Mouse (Mus musculus) neural tube, embryonic 11.5 days (tissue): ENCODE data around the gene Trpc4ap. TPM values are rescaled to one million over a fixed set of nuclear protein-coding genes. Genes with fewer than 3 reads are reported as not detected.
"Not testable (repeated sequence)": the region's sequence is repeated elsewhere in the genome, so short reads cannot be mapped to it uniquely, and the experiment has no call there.

Experiments
- ATAC-seq: fragments of 200-750 bp; cut with Nextera tagmentation; 2 replicates; pipeline ENCODE4 v1.8.0; 2017; ENCODE audit warnings: moderate number of reproducible peaks, mild to moderate bottlenecking, moderate TSS enrichment, moderate library complexity; ENCODE audit not compliant: insufficient read depth, low FRiP score, low TSS enrichment
- DNase-seq: peaks from one replicate; pipeline ENCODE4 v3.0.0-alpha.2; 2015; ENCODE audit warnings: low spot score
- H3K27ac ChIP-seq: fragments of 300-500 bp; sonication (generic); 2 replicates; pipeline ENCODE4 v1.5.1; 2014; ENCODE audit warnings: low read depth, mild to moderate bottlenecking, low read length
- H3K27me3 ChIP-seq: fragments of 300-500 bp; sonication (generic); 2 replicates; pipeline ENCODE4 v1.6.1; 2014; ENCODE audit warnings: mild to moderate bottlenecking, low read length, mixed read lengths; ENCODE audit not compliant: control insufficient read depth, insufficient read depth
- H3K36me3 ChIP-seq: fragments of 300-500 bp; sonication (generic); 2 replicates; pipeline ENCODE4 v1.6.1; 2014; ENCODE audit warnings: mild to moderate bottlenecking, low read length, moderate library complexity, mixed read lengths; ENCODE audit not compliant: control insufficient read depth, insufficient read depth
- H3K4me1 ChIP-seq: fragments of 300-500 bp; sonication (generic); 2 replicates; pipeline ENCODE4 v1.6.1; 2014; ENCODE audit warnings: low read length, mixed read lengths; ENCODE audit not compliant: control insufficient read depth, insufficient read depth
- H3K4me2 ChIP-seq: fragments of 300-500 bp; sonication (generic); 2 replicates; pipeline ENCODE4 v1.6.1; 2014; ENCODE audit warnings: low read depth, mild to moderate bottlenecking, moderate library complexity
- H3K4me3 ChIP-seq: fragments of 300-500 bp; sonication (generic); 2 replicates; pipeline ENCODE4 v1.5.1; 2014; ENCODE audit warnings: low read depth, low read length
- H3K9ac ChIP-seq: fragments of 300-500 bp; sonication (generic); 2 replicates; pipeline ENCODE4 v1.6.1; 2014; ENCODE audit warnings: mild to moderate bottlenecking, low read length
- H3K9me3 ChIP-seq: fragments of 300-500 bp; sonication (generic); 2 replicates; pipeline ENCODE4 v1.6.1; 2016; ENCODE audit warnings: low read length; ENCODE audit not compliant: control insufficient read depth
- WGBS: fragments of 180-500 bp; shearing (Covaris S2); extraction: QIAGEN DNeasy Blood & Tissue Kit; methylation state at CpG from one replicate; pipeline ENCODE4 v1.1.7; 2014; 5-methylcytosine and 5-hydroxymethylcytosine counted together
- polyA plus RNA-seq: library from polyadenylated mRNA; unstranded; fragments of >200 nt; fragmentation: Nextera tagmentation; extraction: Ambion mirVana; gene quantifications from 2 replicates; pipeline ENCODE4 v1.2.1, GENCODE M21; 2014

Trpc4ap gene
- polyA plus RNA-seq: 155 and 166 TPM in 2 replicates

DNA sequence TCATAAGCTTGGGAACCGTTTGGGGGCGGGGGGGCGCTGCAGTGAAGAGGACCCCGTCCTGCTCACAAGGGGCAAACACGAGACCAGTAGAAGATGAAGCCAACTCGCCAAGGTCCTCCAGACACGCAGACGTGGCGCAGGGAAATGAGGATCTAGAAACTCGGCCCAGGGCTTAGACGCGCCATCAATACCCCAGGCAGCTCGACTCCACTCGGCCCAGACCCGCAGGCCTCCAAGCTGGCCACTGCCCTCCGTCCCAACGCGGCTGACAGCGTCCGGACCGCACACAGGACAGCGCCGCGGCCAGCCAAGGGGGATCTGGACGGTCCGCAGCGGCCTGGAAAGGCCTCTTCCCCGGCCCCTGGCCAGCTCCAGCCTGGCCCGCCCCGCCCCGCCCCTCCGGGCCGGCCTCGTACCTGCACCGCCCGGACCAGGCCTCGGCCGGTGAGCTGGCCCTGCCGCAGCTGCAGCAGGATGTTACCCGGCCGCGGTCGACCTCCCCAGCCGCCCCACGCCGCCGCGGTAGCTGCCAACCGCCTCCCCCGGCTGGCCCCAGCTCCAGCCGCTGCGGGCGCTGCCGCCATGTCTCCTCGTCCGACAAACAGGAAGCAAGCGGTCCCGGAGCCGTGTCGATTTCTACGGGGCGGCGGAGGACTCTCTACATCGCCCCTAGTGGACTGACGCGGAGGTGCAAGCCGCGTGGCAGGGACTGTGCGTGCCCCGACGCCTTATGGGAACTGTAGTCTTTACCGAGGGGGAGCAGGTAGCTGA, at the start of gene Trpc4ap:
Trpc4ap (minus strand) TSS at position 662 of the 771 bp plus-strand sequence.
- no peaks in the 10 kb centered on the region for H3K27me3 ChIP-seq
- peak within 1 kb of the TSS; percentile 84 for H3K4me3 ChIP-seq
- DNase-seq (peak; percentile 96), ATAC-seq (peak; percentile 91)
- H3K4me1 ChIP-seq: peaks cover 9% of the 10 kb centered on the region
- peak within 1 kb of the TSS; percentile 66 for H3K4me2 ChIP-seq
- H3K9me3 ChIP-seq: no peaks in the 10 kb centered on the region
- no peaks in the 10 kb centered on the region; the same call in 1 of the 2 replicates for H3K36me3 ChIP-seq
- WGBS: under 1% methylated on average over 61 of the region's 72 CpGs
- peak within 1 kb of the TSS; percentile 90 for H3K9ac ChIP-seq
- peak within 1 kb of the TSS; percentile 86 for H3K27ac ChIP-seq

DNA sequence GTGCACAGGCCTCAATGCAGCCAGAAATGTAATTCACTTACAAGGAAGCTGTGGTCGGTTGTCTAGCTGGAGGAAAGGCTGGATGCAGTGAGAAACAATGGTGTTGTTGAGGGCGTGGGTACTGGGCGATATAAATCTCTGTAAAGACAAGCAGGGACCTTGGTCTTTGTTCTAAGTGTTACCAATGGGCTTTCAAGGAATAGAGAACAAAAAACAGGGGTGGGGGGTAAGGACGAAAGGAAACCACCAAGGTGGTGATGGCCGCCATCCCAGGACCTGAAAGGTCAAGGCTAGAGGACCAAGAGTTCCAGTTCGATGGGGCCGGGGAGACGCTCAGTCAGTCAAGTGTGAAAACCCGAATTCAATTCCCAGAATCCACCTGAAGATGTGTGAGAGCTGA, 45.6 kb upstream of the Trpc4ap start:
- no peaks in the 10 kb centered on the region for H3K4me1 ChIP-seq
- H3K4me3 ChIP-seq: no peak overlapping the region
- no peaks in the 10 kb centered on the region for H3K36me3 ChIP-seq
- no peaks in the 10 kb centered on the region for H3K27me3 ChIP-seq
- DNase-seq (no peak), ATAC-seq (no peak)
- 46% methylated on average over 9 of the region's 9 CpGs for WGBS
- H3K4me2 ChIP-seq: no peak overlapping the region
- no peaks in the 10 kb centered on the region for H3K9me3 ChIP-seq
- H3K9ac ChIP-seq: no peak overlapping the region
- H3K27ac ChIP-seq: no peak overlapping the region

- no peak overlapping the region for H3K4me2 ChIP-seq
- H3K36me3 ChIP-seq: no peaks in the 10 kb centered on the region
- 85% methylated on average over 6 of the region's 6 CpGs for WGBS
- no peak overlapping the region for H3K27ac ChIP-seq
- no peaks in the 10 kb centered on the region for H3K9me3 ChIP-seq
- ATAC-seq (no peak), DNase-seq (no peak)
- H3K4me1 ChIP-seq: no peaks in the 10 kb centered on the region
- no peak overlapping the region for H3K9ac ChIP-seq
- H3K27me3 ChIP-seq: no peaks in the 10 kb centered on the region
- H3K4me3 ChIP-seq: no peak overlapping the region
These were observed 44.8 kb upstream of the Trpc4ap start for GRCm38 (mm10) chr2:155736936-155737335.

GRCm38 (mm10) chr2:155735766-155736165, 43.6 kb upstream of the Trpc4ap start, which contains the start of gene Gm17581:
TSS of gene Gm17581 (minus strand) at chr2:155735866.
- not testable (repeated sequence) for H3K36me3 ChIP-seq, H3K4me1 ChIP-seq, H3K9ac ChIP-seq, DNase-seq, H3K4me2 ChIP-seq, H3K4me3 ChIP-seq, ATAC-seq, H3K27me3 ChIP-seq, H3K9me3 ChIP-seq, H3K27ac ChIP-seq
- WGBS: 85% methylated on average over 5 of the region's 5 CpGs

DNA sequence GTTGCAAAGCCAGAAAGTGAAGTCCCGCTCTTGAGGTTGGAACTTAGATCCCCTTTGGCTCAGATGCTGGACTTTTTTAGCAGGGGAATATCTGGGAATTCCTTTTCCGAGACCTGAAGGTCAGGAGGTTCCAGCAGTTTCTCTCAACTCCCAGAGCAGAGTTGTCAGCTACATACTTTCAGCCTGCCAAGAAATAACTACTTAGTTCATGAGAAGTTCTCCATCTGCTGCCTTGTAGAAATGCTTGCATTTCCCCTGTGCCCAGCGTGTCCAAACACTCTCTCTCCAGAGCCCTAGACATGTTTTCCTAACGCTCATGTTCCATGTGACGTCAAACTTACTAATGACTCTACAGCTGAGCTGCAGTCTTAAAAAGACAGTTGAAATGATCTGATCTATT, 42.9 kb upstream of the Trpc4ap start:
- no peaks in the 10 kb centered on the region for H3K4me1 ChIP-seq
- no peaks in the 10 kb centered on the region for H3K9me3 ChIP-seq
- no peak overlapping the region for H3K9ac ChIP-seq
- no peak overlapping the region for H3K27ac ChIP-seq
- ATAC-seq: no peak
- H3K4me3 ChIP-seq: no peak overlapping the region
- WGBS: 86% methylated on average over 5 of the region's 5 CpGs
- no peaks in the 10 kb centered on the region for H3K36me3 ChIP-seq
- no peak overlapping the region for H3K4me2 ChIP-seq
- DNase-seq: no peak
- no peaks in the 10 kb centered on the region for H3K27me3 ChIP-seq

- Histone ChIP-seq H3K9ac (peak within 1 kb of the TSS; percentile 63), H3K4me3 (peak within 1 kb of the TSS; percentile 67), H3K4me2 (peak within 1 kb of the TSS; percentile 80), H3K4me1 (0 out of 2 replicates have a peak, but pooled peaks cover 3% of the 10 kb centered on the region), H3K27me3 (no peaks in the 10 kb centered on the region), H3K36me3 (no peaks in the 10 kb centered on the region), H3K27ac (no peak within 1 kb of the TSS), H3K9me3 (no peaks in the 10 kb centered on the region)
- DNase-seq: peak; percentile 89
- under 1% methylated on average over 31 of the region's 33 CpGs for WGBS
- peak; percentile 85; the same call in 1 of the 2 replicates for ATAC-seq
These were observed 37.0 kb upstream of the Trpc4ap start, which contains the start of gene Edem2 for GRCm38 (mm10) chr2:155729158-155729645. TSS of gene Edem2 (minus strand) at chr2:155729475.

GRCm38 (mm10) chr2:155728742-155729141, 36.6 kb upstream of the Trpc4ap start:
- no peak for ATAC-seq
- H3K27ac ChIP-seq: no peak overlapping the region
- WGBS: 6% methylated on average over 15 of the region's 15 CpGs

DNA sequence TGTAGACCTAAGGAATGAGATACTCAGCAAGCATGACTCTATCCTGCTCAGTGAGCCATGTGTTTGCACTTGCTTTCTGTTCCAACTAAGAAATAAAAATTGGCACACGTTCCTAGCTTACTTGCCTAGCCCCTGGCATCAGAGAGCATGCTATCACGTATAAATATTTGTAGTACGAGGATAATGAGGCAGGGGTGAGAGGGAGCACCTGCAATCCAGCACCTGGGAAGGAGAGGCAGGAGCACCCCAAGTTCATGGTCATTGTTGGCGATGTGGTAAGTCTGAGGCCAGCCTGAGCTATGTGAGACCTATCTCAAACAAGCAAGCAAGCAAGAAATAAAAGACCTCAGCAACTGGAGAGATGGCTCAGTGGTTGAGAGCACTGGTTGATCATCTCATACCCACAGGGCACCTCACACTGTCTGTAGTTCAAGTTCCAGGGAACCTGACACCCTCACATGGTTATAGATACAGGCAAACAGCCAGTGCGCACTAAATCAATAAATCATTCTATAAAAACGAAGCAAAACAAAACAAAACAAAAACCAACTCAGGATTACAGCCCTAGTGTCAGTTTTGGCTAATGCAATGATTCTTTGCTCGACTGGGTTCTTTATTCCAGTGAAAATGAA, 35.7 kb upstream of the Trpc4ap start:
- Histone ChIP-seq H3K9me3 (no peaks in the 10 kb centered on the region), H3K27ac (no peak overlapping the region), H3K27me3 (no peaks in the 10 kb centered on the region), H3K9ac (no peak overlapping the region), H3K36me3 (no peaks in the 10 kb centered on the region), H3K4me2 (no peak overlapping the region), H3K4me3 (no peak overlapping the region), H3K4me1 (0 out of 2 replicates have a peak, but pooled peaks cover 3% of the 10 kb centered on the region)
- WGBS: 76% methylated on average over 7 of the region's 7 CpGs
- DNase-seq: no peak
- ATAC-seq: no peak

More at GRCm38 (mm10) chr2:155728742-155729141, 36.6 kb upstream of the Trpc4ap start:
- H3K4me2 ChIP-seq: peak overlapping the region; percentile 80
- DNase-seq: no peak
- no peaks in the 10 kb centered on the region for H3K36me3 ChIP-seq
- H3K27me3 ChIP-seq: no peaks in the 10 kb centered on the region
- no peaks in the 10 kb centered on the region for H3K9me3 ChIP-seq
- 0 out of 2 replicates have a peak, but pooled peaks cover 3% of the 10 kb centered on the region for H3K4me1 ChIP-seq
- H3K9ac ChIP-seq: peak overlapping the region; percentile 63
- peak overlapping the region; percentile 67 for H3K4me3 ChIP-seq
